Mouse (Mus musculus): ENCODE measurements around the gene Sema4b.
A peak's percentile ranks its signal among the peaks of the same experiment; 100 is the strongest.

Gene Sema4b

GRCm38 (mm10) chr7:80178037-80178729, 8.5 kb upstream of the Sema4b start:
- DNase-seq (ENCODE audit: low spot score): no peak

GRCm38 (mm10) chr7:80179327-80179726, 7.3 kb upstream of the Sema4b start:
- no peak for DNase-seq (ENCODE audit: low spot score)

- DNase-seq (ENCODE audit: low spot score): no peak
Measured at GRCm38 (mm10) chr7:80179790-80180189, 6.9 kb upstream of the Sema4b start.

- no peak for DNase-seq (ENCODE audit: low spot score)
Measured at GRCm38 (mm10) chr7:80180202-80180601, 6.4 kb upstream of the Sema4b start.

- DNase-seq (ENCODE audit: low spot score): no peak
Measured at GRCm38 (mm10) chr7:80181078-80181477, 5.6 kb upstream of the Sema4b start.

- DNase-seq (ENCODE audit: low spot score): no peak
Measured at GRCm38 (mm10) chr7:80182139-80182538, 4.5 kb upstream of the Sema4b start.

- no peak for DNase-seq (ENCODE audit: low spot score)
Measured at GRCm38 (mm10) chr7:80183466-80183865, 3.2 kb upstream of the Sema4b start.

GRCm38 (mm10) chr7:80183969-80184368, 2.7 kb upstream of the Sema4b start:
- no peak for DNase-seq (ENCODE audit: low spot score)

GRCm38 (mm10) chr7:80184551-80184950, 2.1 kb upstream of the Sema4b start:
- DNase-seq (ENCODE audit: low spot score): no peak

GRCm38 (mm10) chr7:80184968-80185367, 1.7 kb upstream of the Sema4b start:
- no peak for DNase-seq (ENCODE audit: low spot score)

- no peak for DNase-seq (ENCODE audit: low spot score)
Measured at GRCm38 (mm10) chr7:80186021-80186420, 620 bp upstream of the Sema4b start.

GRCm38 (mm10) chr7:80187501-80187900, 860 bp downstream of the Sema4b start:
- no peak for DNase-seq (ENCODE audit: low spot score)

- no peak for DNase-seq (ENCODE audit: low spot score)
Measured at GRCm38 (mm10) chr7:80188579-80189125, 2.0 kb downstream of the Sema4b start.

GRCm38 (mm10) chr7:80189147-80189933, 2.7 kb downstream of the Sema4b start:
- DNase-seq (ENCODE audit: low spot score): no peak

GRCm38 (mm10) chr7:80191455-80191854, 4.8 kb downstream of the Sema4b start:
- no peak for DNase-seq (ENCODE audit: low spot score)

GRCm38 (mm10) chr7:80192226-80193061, 5.8 kb downstream of the Sema4b start:
- DNase-seq (ENCODE audit: low spot score): peak; percentile 63

GRCm38 (mm10) chr7:80193941-80194739, 7.5 kb downstream of the Sema4b start:
- no peak for DNase-seq (ENCODE audit: low spot score)

- DNase-seq (ENCODE audit: low spot score): no peak
Measured at GRCm38 (mm10) chr7:80195146-80195545, 8.5 kb downstream of the Sema4b start.

GRCm38 (mm10) chr7:80195576-80196263, 9.1 kb downstream of the Sema4b start:
- no peak for DNase-seq (ENCODE audit: low spot score)

GRCm38 (mm10) chr7:80197371-80197770, 10.7 kb downstream of the Sema4b start:
- no peak for DNase-seq (ENCODE audit: low spot score)

Data from layer of hippocampus, adult 11-12 months (tissue).